Mouse (Mus musculus) forebrain, postnatal 0 days (tissue): ENCODE measurements around the gene Fam19a5. TPM values are rescaled to one million over a fixed set of nuclear protein-coding genes. Genes with fewer than 3 reads are reported as not detected.

Source experiments
- ATAC-seq: fragments of 200-750 bp; cut with Nextera tagmentation; 2 replicates; pipeline ENCODE4 v1.8.0; 2017; ENCODE audit warnings: mild to moderate bottlenecking, moderate library complexity
- DNase-seq: peaks from one replicate; pipeline ENCODE4 v3.0.0-alpha.2; 2015
- H3K27ac ChIP-seq: fragments of 300-500 bp; sonication (generic); 2 replicates; pipeline ENCODE4 v1.5.1; 2014; ENCODE audit warnings: low read depth, mild to moderate bottlenecking, antibody characterized with exemption, low read length, moderate library complexity, mixed read lengths
- H3K27me3 ChIP-seq: fragments of 300-500 bp; sonication (generic); 2 replicates; pipeline ENCODE4 v1.6.1; 2014; ENCODE audit warnings: mild to moderate bottlenecking, low read length, mixed read lengths; ENCODE audit not compliant: insufficient read depth
- H3K36me3 ChIP-seq: fragments of 300-500 bp; sonication (generic); 2 replicates; pipeline ENCODE4 v1.6.1; 2014; ENCODE audit warnings: mild to moderate bottlenecking, moderate library complexity; ENCODE audit not compliant: insufficient read depth
- H3K4me1 ChIP-seq: fragments of 300-500 bp; sonication (generic); 2 replicates; pipeline ENCODE4 v1.6.1; 2014; ENCODE audit warnings: antibody characterized with exemption; ENCODE audit not compliant: insufficient read depth
- H3K4me2 ChIP-seq: fragments of 300-500 bp; sonication (generic); 2 replicates; pipeline ENCODE4 v1.6.1; 2014; ENCODE audit warnings: low read depth, mild to moderate bottlenecking, moderate library complexity
- H3K4me3 ChIP-seq: fragments of 300-500 bp; sonication (generic); 2 replicates; pipeline ENCODE4 v1.5.1; 2014; ENCODE audit warnings: low read depth, low read length, mixed read lengths
- H3K9ac ChIP-seq: fragments of 300-500 bp; sonication (generic); 2 replicates; pipeline ENCODE4 v1.6.1; 2014; ENCODE audit warnings: mild to moderate bottlenecking
- H3K9me3 ChIP-seq: fragments of 300-500 bp; sonication (generic); 2 replicates; pipeline ENCODE4 v1.6.1; 2016; ENCODE audit warnings: low read length
- CTCF ChIP-seq: sonication (generic); IDR thresholded peaks from 2 replicates; pipeline ENCODE4 v1.5.1; 2016; ENCODE audit warnings: antibody characterized with exemption, control low read depth, low read depth
- WGBS: fragments of 180-500 bp; shearing (Covaris S2); extraction: QIAGEN DNeasy Blood & Tissue Kit; methylation state at CpG from one replicate; pipeline ENCODE4 v1.1.7; 2014; 5-methylcytosine and 5-hydroxymethylcytosine counted together
- polyA plus RNA-seq: library from polyadenylated mRNA; unstranded; fragments of >200 nt; fragmentation: Nextera tagmentation; extraction: Ambion mirVana; gene quantifications from 2 replicates; pipeline ENCODE4 v1.2.1, GENCODE M21; 2015
- total RNA-seq: library from RNA; depleted of rRNA; stranded (reverse); fragments of >200 nt; gene quantifications from 2 replicates; pipeline ENCODE4 v1.2.3, GENCODE M21; 2014

Fam19a5 gene
- total and polyA plus RNA-seq, 2 experiments from 2014 or later, result 28.2 to 84.7 TPM

DNA sequence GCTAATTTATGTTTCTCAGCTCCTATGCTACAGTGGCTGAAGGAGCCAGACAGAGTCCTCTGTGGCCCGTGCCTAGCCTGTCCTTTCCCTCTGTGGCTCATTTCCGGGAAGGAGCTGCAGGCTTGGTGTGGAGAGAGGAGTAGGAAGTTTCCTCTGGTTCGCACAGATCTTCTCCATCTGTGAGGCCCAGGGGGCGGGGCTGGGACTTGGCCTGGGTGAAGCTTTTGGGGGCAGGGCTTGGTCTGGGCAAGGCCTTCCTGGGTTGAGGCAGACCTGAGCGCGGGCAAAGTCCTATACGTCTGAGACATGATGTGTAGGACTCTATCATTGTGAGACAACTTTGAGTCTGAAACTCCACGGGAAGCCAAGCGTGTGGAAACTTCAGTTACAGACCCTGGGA lies 11.7 kb downstream of the Fam19a5 start:
- no peak for ATAC-seq
- no peaks in the 10 kb centered on the region for H3K27me3 ChIP-seq
- H3K9me3 ChIP-seq, result no peaks in the 10 kb centered on the region
- H3K9ac ChIP-seq, result no peak overlapping the region
- H3K4me3 ChIP-seq, result no peak overlapping the region
- H3K4me2 ChIP-seq, result no peak overlapping the region
- DNase-seq, result no peak
- no peak for TF ChIP-seq CTCF
- H3K4me1 ChIP-seq, result no peaks in the 10 kb centered on the region
- no peaks in the 10 kb centered on the region for H3K36me3 ChIP-seq
- WGBS, result 83% methylated on average over 9 of the region's 9 CpGs
- no peak overlapping the region for H3K27ac ChIP-seq

GRCm38 (mm10) chr15:87564331-87564730 lies 20.2 kb downstream of the Fam19a5 start:
- no peak overlapping the region for H3K4me2 ChIP-seq
- ATAC-seq, result no peak
- H3K4me1 ChIP-seq, result no peaks in the 10 kb centered on the region
- 97% methylated on average over 5 of the region's 5 CpGs for WGBS
- no peak overlapping the region for H3K4me3 ChIP-seq
- no peak for DNase-seq
- H3K36me3 ChIP-seq, result no peaks in the 10 kb centered on the region
- no peak for TF ChIP-seq CTCF
- H3K27ac ChIP-seq, result no peak overlapping the region
- no peaks in the 10 kb centered on the region for H3K27me3 ChIP-seq
- no peak overlapping the region for H3K9ac ChIP-seq
- no peaks in the 10 kb centered on the region for H3K9me3 ChIP-seq

DNA sequence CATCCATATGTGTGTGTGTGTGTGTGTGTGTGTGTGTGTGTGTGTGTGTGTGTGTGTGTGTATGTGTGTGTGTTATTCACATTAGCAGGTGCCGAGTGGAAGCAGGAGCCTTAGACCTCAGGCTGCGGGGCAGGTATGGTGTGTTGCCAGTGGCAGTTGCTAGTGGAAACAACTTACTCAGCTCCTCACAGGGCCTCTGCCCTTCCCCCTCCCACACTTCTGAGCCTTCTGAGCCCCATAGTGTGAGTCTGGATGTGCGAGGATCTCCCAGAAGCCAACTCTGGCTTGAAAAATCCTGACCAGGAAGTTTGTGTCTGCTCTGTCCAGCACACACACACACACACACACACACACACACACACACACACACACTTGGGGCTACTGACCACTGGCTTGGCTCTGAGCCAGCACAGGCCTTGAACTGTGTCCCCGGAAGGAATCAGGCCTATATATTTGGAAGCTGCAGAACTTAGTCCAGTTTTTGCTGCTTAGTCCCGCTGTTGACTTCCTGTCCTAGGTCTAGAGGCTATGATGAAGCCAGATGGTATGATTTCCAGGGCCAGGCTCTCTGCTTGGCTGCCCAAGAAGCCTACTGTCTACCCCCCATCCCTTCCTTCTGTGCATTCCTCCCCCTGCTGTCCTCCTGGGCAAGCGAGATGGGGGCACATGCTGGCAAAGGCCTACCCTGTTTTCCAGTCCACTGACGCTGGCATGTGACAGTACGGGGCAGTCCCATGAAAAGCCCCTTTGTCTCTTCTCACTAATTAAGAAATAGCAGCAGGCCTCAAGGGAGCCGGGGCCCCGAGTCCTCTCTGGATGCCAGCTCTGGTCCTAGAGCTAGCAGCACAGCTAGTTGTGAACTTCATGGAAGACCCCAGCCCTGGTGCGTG lies 22.2 kb downstream of the Fam19a5 start:
- H3K36me3 ChIP-seq, result no peaks in the 10 kb centered on the region
- 28% methylated on average over 11 of the region's 11 CpGs for WGBS
- ATAC-seq (peak; percentile 87), DNase-seq (peak; percentile 67)
- H3K9me3 ChIP-seq, result no peaks in the 10 kb centered on the region
- 0 out of 2 replicates have a peak, but pooled peaks have one; percentile 2 for TF ChIP-seq CTCF
- H3K4me2 ChIP-seq, result no peak overlapping the region
- H3K27ac ChIP-seq, result 0 out of 2 replicates have a peak overlapping the region, but pooled peaks have one; percentile 5
- H3K4me1 ChIP-seq, result no peaks in the 10 kb centered on the region
- H3K9ac ChIP-seq, result no peak overlapping the region
- no peaks in the 10 kb centered on the region for H3K27me3 ChIP-seq
- no peak overlapping the region for H3K4me3 ChIP-seq

- ATAC-seq (no peak), DNase-seq (no peak)
- Histone ChIP-seq H3K27ac (no peak overlapping the region; the same call in 1 of the 2 replicates), H3K9ac (no peak overlapping the region), H3K4me3 (no peak overlapping the region), H3K9me3 (no peaks in the 10 kb centered on the region), H3K36me3 (no peaks in the 10 kb centered on the region), H3K27me3 (no peaks in the 10 kb centered on the region), H3K4me2 (no peak overlapping the region), H3K4me1 (no peaks in the 10 kb centered on the region)
- no peak for TF ChIP-seq CTCF
- 61% methylated on average over 11 of the region's 11 CpGs for WGBS
Measured at GRCm38 (mm10) chr15:87570182-87570581, 26.1 kb downstream of the Fam19a5 start.

- no peak overlapping the region for H3K9ac ChIP-seq
- H3K27me3 ChIP-seq, result no peaks in the 10 kb centered on the region
- H3K4me1 ChIP-seq, result peaks cover 13% of the 10 kb centered on the region; the same call in 1 of the 2 replicates
- no peak for ATAC-seq
- H3K4me2 ChIP-seq, result no peak overlapping the region
- no peak for TF ChIP-seq CTCF
- no peaks in the 10 kb centered on the region for H3K36me3 ChIP-seq
- no peak for DNase-seq
- 92% methylated on average over 5 of the region's 5 CpGs for WGBS
- H3K4me3 ChIP-seq, result no peak overlapping the region
- no peak overlapping the region for H3K27ac ChIP-seq
- no peaks in the 10 kb centered on the region for H3K9me3 ChIP-seq
Measured at GRCm38 (mm10) chr15:87579861-87580260, 35.8 kb downstream of the Fam19a5 start.

- TF ChIP-seq CTCF, result no peak
- H3K27ac ChIP-seq, result peak overlapping the region; percentile 40; the same call in 1 of the 2 replicates
- no peaks in the 10 kb centered on the region for H3K36me3 ChIP-seq
- no peaks in the 10 kb centered on the region for H3K27me3 ChIP-seq
- 0 out of 2 replicates have a peak overlapping the region, but pooled peaks have one; percentile 22 for H3K9ac ChIP-seq
- DNase-seq, result peak; percentile 65
- peak overlapping the region; percentile 26 for H3K4me2 ChIP-seq
- ATAC-seq, result peak; percentile 89
- H3K4me1 ChIP-seq, result peaks cover 13% of the 10 kb centered on the region; the same call in 1 of the 2 replicates
- peak overlapping the region; percentile 2; the same call in 1 of the 2 replicates for H3K4me3 ChIP-seq
- WGBS, result 31% methylated on average over 26 of the region's 26 CpGs
- no peaks in the 10 kb centered on the region for H3K9me3 ChIP-seq
Measured at GRCm38 (mm10) chr15:87583921-87584621, 40.0 kb downstream of the Fam19a5 start.

DNA sequence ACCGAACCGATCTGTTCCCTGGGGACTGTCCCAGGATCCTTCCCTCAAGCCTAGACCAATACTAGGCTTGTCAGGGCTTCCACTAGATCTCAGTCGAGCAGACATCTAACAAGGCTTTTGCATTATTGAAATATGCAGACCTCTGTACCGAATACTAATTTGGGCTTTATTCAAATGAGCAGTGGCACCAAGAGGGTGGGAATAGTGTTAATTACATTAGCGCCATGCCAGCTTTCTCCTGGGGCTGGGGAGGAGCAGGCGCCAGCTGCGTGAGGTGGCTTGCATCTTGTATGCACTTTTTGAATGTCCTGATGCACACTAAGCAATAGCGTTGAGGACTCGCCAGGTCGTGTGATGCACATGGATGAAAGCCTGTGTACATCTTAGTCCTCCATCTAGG lies 46.9 kb downstream of the Fam19a5 start:
- no peak overlapping the region for H3K27ac ChIP-seq
- 52% methylated on average over 10 of the region's 10 CpGs for WGBS
- no peak for DNase-seq
- no peaks in the 10 kb centered on the region for H3K4me1 ChIP-seq
- H3K27me3 ChIP-seq, result no peaks in the 10 kb centered on the region
- H3K36me3 ChIP-seq, result no peaks in the 10 kb centered on the region
- no peak for TF ChIP-seq CTCF
- H3K4me3 ChIP-seq, result no peak overlapping the region
- no peaks in the 10 kb centered on the region for H3K9me3 ChIP-seq
- H3K9ac ChIP-seq, result no peak overlapping the region
- no peak for ATAC-seq
- no peak overlapping the region for H3K4me2 ChIP-seq
